Mouse (Mus musculus): Measurements from ENCODE around the gene Cnot8.

DNA sequence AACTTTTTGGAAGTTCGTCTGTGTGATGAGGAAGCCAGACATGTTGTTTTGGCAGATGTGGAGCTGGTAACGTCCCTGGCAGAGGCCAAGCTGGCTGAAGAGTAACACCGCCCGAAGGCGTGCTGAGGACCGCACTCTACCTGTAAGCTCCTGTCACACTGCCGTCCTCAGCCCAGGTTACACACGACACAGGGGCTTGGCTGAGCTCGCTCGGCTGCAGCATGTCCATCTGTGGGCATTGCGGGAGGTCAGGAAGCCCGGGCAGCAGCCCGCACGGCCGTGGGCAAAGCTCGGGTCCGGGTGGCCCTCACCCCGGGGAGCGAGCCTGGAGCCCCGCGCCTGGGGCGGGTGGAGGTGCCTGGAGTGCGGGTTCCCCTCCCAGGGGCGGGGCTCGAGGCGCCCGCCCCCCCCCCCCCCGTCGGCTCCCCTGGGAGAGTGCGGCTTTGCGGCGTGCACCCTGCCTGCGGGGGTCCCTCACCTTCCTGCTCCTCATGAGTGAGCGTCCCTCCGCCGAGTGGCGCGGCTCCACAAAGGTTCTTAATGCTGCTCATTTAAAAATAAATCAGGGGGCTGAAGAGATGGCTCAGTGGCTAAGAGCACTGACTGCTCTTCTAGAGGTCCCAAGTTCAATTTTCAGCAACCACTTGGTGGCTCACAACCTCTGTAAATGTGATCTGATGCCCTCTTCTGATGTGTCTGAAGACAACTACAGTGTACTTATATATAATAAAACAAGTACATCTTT, 6.2 kb upstream of the Cnot8 start:
- TF ChIP-seq CTCF (IDR thresholded peaks at IDR 0.05; ENCODE audit: extremely low read depth, insufficient read depth, low read length): no peak
- TF ChIP-seq POLR2A (IDR thresholded peaks at IDR 0.05; ENCODE audit: extremely low read depth, insufficient read depth, low read length): no peak
